Mouse (Mus musculus) E14TG2a.4 (cell line): ENCODE results near the gene Zgpat.

Experiments used
- CTCF ChIP-seq: conservative IDR thresholded peaks from 2 replicates; pipeline ENCODE4 v1.5.1; 2014; ENCODE audit warnings: low read length
- NANOG ChIP-seq: IDR thresholded peaks from 2 replicates; pipeline ENCODE4 v1.6.1; 2014; ENCODE audit warnings: borderline replicate concordance, low read length, mixed read lengths

DNA sequence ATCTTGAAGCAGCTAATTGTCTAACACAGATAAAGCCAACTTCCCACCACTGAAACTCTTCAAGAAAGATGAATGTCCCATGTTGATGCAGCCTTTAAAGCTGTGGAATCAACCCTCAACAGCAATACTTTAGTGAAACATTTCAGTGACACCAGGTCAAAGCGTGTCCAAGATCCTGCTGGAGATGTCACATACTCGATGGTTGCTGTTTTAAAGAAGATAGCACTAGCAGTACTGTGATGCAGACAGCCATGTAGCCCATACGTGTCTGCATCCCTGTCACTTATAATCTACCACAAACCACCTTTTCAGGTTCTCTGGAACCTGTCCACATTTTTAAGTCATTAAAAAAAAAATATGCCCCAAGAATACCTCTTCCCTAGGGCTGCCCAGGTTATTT, 39.0 kb downstream of the Zgpat start:
- no peak for TF ChIP-seq CTCF
- TF ChIP-seq NANOG = no peak
